9 mouse cellular contexts compared by ENCODE assay signal in genomic region chr7:34702718-34703351, GRCm38 (mm10). TPM values are rescaled to one million over a fixed set of nuclear protein-coding genes. Genes with fewer than 3 reads are reported as not detected.
A peak's percentile ranks its signal among the peaks of the same experiment; 100 is the strongest.
DNase-seq lines count a peak whose midpoint lies in the region; ATAC-seq lines count a peak whose summit lies in the region.
"Had no signal": no experiment of that assay in that cellular context is flagged by ENCODE, and none has a peak within 500 bp of the region (broad histone marks: within the 10 kb centered on the region; RNA-seq: fewer than 3 reads in every experiment).

No protein-coding gene starts in this region.

- H3K4me1 ChIP-seq in midbrain, embryonic 10.5 days: peaks cover 9% of the 10 kb centered on the region
- no peaks in the 10 kb centered on the region for H3K4me1 ChIP-seq in midbrain, embryonic 16.5 days (ENCODE audit: control insufficient read depth, insufficient read depth, low read length)

- no peak overlapping the region for H3K4me2 ChIP-seq in midbrain, embryonic 16.5 days (ENCODE audit: low read length)
- H3K4me2 ChIP-seq: embryonic facial prominence, embryonic 13.5 days had no signal

- H3K36me3 ChIP-seq in midbrain, embryonic 10.5 days: no peaks in the 10 kb centered on the region
- no peaks in the 10 kb centered on the region for H3K36me3 ChIP-seq in midbrain, embryonic 16.5 days (ENCODE audit: control insufficient read depth, insufficient read depth, low read length)
- H3K36me3 ChIP-seq: embryonic facial prominence, embryonic 13.5 days had no signal

- no peak overlapping the region for H3K27ac ChIP-seq in midbrain, embryonic 10.5 days (replicated peaks)
- no peak overlapping the region for H3K27ac ChIP-seq in midbrain, embryonic 16.5 days (ENCODE audit: low read length)
- H3K27ac ChIP-seq: embryonic facial prominence, embryonic 13.5 days had no signal

- no peaks in the 10 kb centered on the region for H3K27me3 ChIP-seq in midbrain, embryonic 10.5 days (ENCODE audit: low read depth, poor library complexity, severe bottlenecking)
- no peaks in the 10 kb centered on the region for H3K27me3 ChIP-seq in midbrain, embryonic 16.5 days (ENCODE audit: control insufficient read depth, insufficient read depth, low read depth, low read length)
- H3K27me3 ChIP-seq: embryonic facial prominence, embryonic 13.5 days had no signal

- no peak overlapping the region for H3K9ac ChIP-seq in midbrain, embryonic 16.5 days (ENCODE audit: low read depth, low read length)
- H3K9ac ChIP-seq: embryonic facial prominence, embryonic 13.5 days had no signal

- WGBS in midbrain, embryonic 10.5 days: 22% methylated on average over 11 of the region's 11 CpGs
- 29% methylated on average over 11 of the region's 11 CpGs for WGBS in midbrain, embryonic 16.5 days

- peak; percentile 24 for DNase-seq in adrenal gland, adult 2 months
- no peak for DNase-seq in adrenal gland, adult 8-10 months
- peak; percentile 52 for DNase-seq in midbrain, embryonic 10.5 days (ENCODE audit: low spot score)
- DNase-seq in embryo, embryonic 11 days: peak; percentile 84
- peak; percentile 60 for DNase-seq in lung, postnatal 14 days
- DNase-seq in cerebellum, postnatal 14 days: no peak
- DNase-seq in cerebellum, postnatal 10 days: no peak

- no peak for ATAC-seq in midbrain, embryonic 16.5 days

- no peak overlapping the region for H3K4me3 ChIP-seq in midbrain, embryonic 10.5 days
- no peak overlapping the region for H3K4me3 ChIP-seq in midbrain, embryonic 16.5 days (ENCODE audit: low read depth, low read length)
- H3K4me3 ChIP-seq: embryonic facial prominence, embryonic 13.5 days had no signal

- no peaks in the 10 kb centered on the region; the same call in 1 of the 2 replicates for H3K9me3 ChIP-seq in midbrain, embryonic 10.5 days (replicated peaks)
- H3K9me3 ChIP-seq in midbrain, embryonic 16.5 days (replicated peaks; ENCODE audit: control insufficient read depth, low read length, poor library complexity, severe bottlenecking): no peaks in the 10 kb centered on the region

RNA-seq across cellular contexts. Expression of gene Kctd15, which starts 46.3 kb away (rescaled TPM):
- 10 to 100 TPM in 1 of 2 experiments, 1 to 10 TPM in 1; 5.3 to 14.4 TPM for total RNA-seq in adrenal gland, adult 2 months (2021)
- 8.7 and 11.6 TPM in 2 replicates for polyA plus RNA-seq in adrenal gland, adult 2 months (2012; rRNA removed)
- 1 to 10 TPM; 4.1 to 7.1 (median 6.1) TPM for total RNA-seq in adrenal gland, adult 8-10 months (2022)
- 36.8 and 44.6 TPM in 2 replicates for polyA plus RNA-seq in midbrain, embryonic 10.5 days (2016; fragmentation: Nextera tagmentation; extraction: Ambion mirVana)
- 24.8 and 26.5 TPM in 2 replicates for polyA plus RNA-seq in midbrain, embryonic 16.5 days (2015; fragmentation: Nextera tagmentation; extraction: Ambion mirVana)

Comparison
In these comparisons a context has a peak if more than half of its experiments do, and no peak if none do; other contexts are left out.
1. DNase-seq: peak in adrenal gland, adult 2 months (single experiment), midbrain, embryonic 10.5 days (single experiment), embryo, embryonic 11 days (single experiment) and lung, postnatal 14 days (single experiment); none in adrenal gland, adult 8-10 months (single experiment), cerebellum, postnatal 14 days (0 of 2) and cerebellum, postnatal 10 days (0 of 2).